Mouse (Mus musculus) bone marrow macrophage, adult 2 months (primary cell): Measurements from ENCODE around the gene Farp2. TPM values are rescaled to one million over a fixed set of nuclear protein-coding genes. Genes with fewer than 3 reads are reported as not detected.

Source experiments
- H3K27ac ChIP-seq: 2 replicates; pipeline ENCODE4 v1.5.1; 2012; ENCODE audit warnings: low read depth, low read length; ENCODE audit not compliant: insufficient read depth
- H3K4me1 ChIP-seq: 2 replicates; pipeline ENCODE4 v1.6.1; 2012; ENCODE audit warnings: low read length; ENCODE audit not compliant: control insufficient read depth, insufficient read depth
- H3K4me3 ChIP-seq: 2 replicates; pipeline ENCODE4 v1.5.1; 2012; ENCODE audit warnings: mild to moderate bottlenecking, low read length, moderate library complexity; ENCODE audit not compliant: insufficient read depth
- CTCF ChIP-seq: IDR thresholded peaks from 2 replicates; pipeline ENCODE4 v1.5.1; 2012; ENCODE audit warnings: low read depth, mild to moderate bottlenecking, low read length, moderate library complexity
- POLR2A ChIP-seq: IDR thresholded peaks from 2 replicates; pipeline ENCODE4 v1.6.1; 2012; ENCODE audit warnings: mild to moderate bottlenecking, low read depth, low read length, borderline replicate concordance
- polyA plus RNA-seq: library from polyadenylated mRNA; stranded (reverse); fragments of >200 nt; gene quantifications from 2 replicates; pipeline ENCODE4 v1.2.4, GENCODE M21; 2012; ENCODE audit not compliant: missing spikeins, insufficient read depth, insufficient read length

The Farp2 gene
- polyA plus RNA-seq, 1 experiment = 4.4 TPM

GRCm38 (mm10) chr1:93630796-93631195 lies 118.9 kb downstream of the Farp2 start:
- no peak overlapping the region for H3K4me3 ChIP-seq
- TF ChIP-seq POLR2A = no peak
- TF ChIP-seq CTCF = no peak
- no peak overlapping the region for H3K27ac ChIP-seq
- peaks cover 10% of the 10 kb centered on the region for H3K4me1 ChIP-seq

- TF ChIP-seq POLR2A (no peak), CTCF (no peak)
- no peak overlapping the region for H3K4me3 ChIP-seq
- H3K4me1 ChIP-seq = peaks cover 15% of the 10 kb centered on the region
- H3K27ac ChIP-seq = no peak overlapping the region
These were observed 120.8 kb downstream of the Farp2 start for GRCm38 (mm10) chr1:93632723-93633122.

DNA sequence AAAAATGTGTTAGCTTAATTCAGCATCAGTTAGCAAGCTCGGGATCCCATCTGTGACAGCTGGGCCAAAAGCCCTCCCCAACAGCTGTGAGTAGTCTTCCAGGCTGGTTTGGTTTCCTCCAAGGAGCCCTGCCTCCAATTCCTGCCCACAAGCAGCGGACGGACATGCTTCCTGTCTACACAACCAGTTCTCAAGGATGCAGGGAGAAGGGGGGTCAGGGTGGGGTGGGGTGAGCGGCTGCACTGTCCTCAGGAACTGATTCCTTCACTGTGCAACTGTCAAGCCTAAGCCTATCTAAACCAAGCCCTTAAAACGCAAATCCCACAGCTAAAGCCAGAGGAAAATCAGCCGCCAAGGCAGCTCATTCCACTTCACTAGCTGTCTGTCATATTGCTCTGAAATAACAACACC lies 122.6 kb downstream of the Farp2 start:
- Histone ChIP-seq H3K27ac (peak overlapping the region; percentile 49; the same call in 1 of the 2 replicates), H3K4me1 (peaks cover 15% of the 10 kb centered on the region)
- TF ChIP-seq CTCF (no peak; the same call in 1 of the 2 replicates), POLR2A (no peak)

DNA sequence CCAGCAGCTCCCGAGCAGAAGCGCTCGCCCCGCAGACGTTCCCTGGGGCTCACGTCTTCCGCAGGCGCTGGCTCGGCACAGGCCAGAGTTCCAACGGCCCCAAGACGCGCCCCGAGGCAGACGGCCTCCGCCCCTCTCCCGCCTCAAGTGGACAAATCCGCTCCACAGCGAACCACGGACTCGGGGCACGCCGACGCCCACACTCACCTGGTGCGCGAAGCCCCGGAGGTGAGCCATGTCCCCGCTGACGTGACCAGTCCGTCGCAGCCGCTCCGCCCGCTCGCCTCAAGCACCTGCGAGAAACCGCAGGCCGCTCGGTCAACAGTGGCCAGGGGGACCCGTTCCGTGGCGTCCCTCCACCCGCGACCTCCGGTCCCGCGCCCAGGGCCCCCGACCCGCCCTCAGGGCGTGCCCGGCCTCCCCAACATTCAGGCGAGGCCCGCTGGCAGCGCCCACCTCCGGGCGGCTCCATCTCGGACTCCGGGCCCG lies 123.3 kb downstream of the Farp2 start:
- TF ChIP-seq CTCF = no peak
- no peak for TF ChIP-seq POLR2A
- Histone ChIP-seq H3K4me3 (peak overlapping the region; percentile 99), H3K4me1 (peaks cover 15% of the 10 kb centered on the region), H3K27ac (peak overlapping the region; percentile 49)

More for the DNA sequence above, 122.6 kb downstream of the Farp2 start:
- H3K4me3 ChIP-seq = peak overlapping the region; percentile 99

GRCm38 (mm10) chr1:93635580-93636192 lies 123.8 kb downstream of the Farp2 start:
- Histone ChIP-seq H3K4me1 (peaks cover 15% of the 10 kb centered on the region), H3K27ac (peak overlapping the region; percentile 49), H3K4me3 (peak overlapping the region; percentile 99)
- TF ChIP-seq POLR2A (no peak), CTCF (no peak)

DNA sequence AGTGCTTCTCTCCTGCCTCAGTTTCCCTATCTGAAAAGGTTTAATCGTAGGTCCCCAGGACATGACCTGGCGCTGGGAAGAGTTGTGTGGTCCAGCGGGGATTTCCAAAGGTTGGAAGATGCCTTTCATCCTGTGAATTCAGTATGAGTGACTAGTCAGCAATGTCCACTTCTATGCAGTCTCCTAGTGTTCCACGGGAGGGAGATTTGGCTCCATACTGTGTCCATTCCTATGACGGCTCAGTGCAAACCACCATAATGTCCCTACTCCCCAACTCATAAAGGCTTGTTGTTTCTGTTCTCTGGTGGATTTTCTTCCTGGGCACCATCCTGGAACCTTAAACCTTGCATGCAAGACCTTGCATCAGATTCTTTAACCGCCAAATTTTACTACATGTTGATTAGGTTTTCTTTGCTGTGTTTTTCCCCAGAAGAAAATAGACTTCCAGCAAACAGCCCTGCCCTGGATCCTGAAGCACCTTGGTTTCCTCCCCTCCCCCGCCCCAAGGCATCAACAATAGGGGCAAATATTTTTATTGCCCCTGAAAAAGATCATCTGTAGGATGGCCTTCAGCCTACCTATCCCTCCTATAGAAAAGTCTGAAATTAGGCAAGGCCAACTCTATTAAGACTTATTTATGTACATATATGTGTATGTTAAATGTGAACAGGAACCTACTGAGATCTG lies 124.5 kb downstream of the Farp2 start:
- H3K4me1 ChIP-seq = peaks cover 14% of the 10 kb centered on the region
- H3K27ac ChIP-seq = peak overlapping the region; percentile 48
- TF ChIP-seq POLR2A (no peak), CTCF (no peak)
- peak overlapping the region; percentile 83 for H3K4me3 ChIP-seq

- no peak overlapping the region for H3K27ac ChIP-seq
- no peak overlapping the region for H3K4me3 ChIP-seq
- TF ChIP-seq CTCF (no peak), POLR2A (no peak)
- no peaks in the 10 kb centered on the region for H3K4me1 ChIP-seq
These were observed 130.1 kb downstream of the Farp2 start for GRCm38 (mm10) chr1:93641978-93642377.

DNA sequence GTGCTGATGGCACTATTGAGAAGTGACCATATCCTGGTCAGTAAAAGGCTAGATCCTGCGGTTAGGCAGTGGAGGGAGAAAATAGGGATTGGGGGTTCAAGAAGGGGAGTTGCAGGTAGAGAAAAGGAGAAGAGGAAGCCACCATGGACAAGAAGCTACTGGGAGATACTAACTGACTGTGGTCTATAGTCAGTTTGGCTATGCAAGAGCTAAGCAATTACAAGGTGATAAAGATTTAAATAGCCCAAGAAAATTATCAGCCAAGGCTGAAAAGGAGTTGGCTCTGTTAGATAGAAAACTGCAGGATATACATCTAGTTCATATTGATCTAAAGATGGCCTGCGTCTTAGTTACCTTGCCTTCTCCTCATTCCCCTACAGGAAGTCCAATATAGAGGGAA lies 130.8 kb downstream of the Farp2 start:
- Histone ChIP-seq H3K4me3 (no peak overlapping the region), H3K27ac (no peak overlapping the region), H3K4me1 (no peaks in the 10 kb centered on the region)
- no peak for TF ChIP-seq CTCF
- no peak for TF ChIP-seq POLR2A

DNA sequence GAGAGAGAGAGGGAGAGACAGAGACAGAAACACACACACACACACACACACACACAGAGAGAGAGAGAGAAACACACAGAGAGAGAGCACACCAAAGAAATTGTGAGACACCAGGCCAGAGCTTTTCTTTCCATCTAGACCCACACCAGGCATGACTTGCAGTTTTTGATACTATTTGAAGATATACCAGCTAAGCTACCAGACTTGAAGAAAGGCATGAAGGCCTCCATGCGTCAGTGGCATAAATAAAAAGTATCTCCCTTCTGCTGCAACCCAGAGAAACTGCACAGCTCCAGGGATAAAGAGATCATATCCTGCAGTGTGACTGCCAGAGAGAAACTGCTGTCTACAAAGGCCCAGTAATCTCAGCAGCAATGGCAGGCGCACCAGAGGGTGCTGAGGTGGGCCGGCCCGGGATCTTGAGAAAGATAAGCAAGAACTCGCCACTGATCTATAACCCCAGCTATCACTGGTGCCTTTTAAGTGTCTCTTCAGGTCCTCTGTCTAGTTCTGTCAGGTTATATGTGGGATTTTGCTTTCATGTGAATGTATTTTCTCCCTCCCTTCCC lies 137.8 kb downstream of the Farp2 start:
- Histone ChIP-seq H3K4me1 (peaks cover 10% of the 10 kb centered on the region), H3K4me3 (no peak overlapping the region), H3K27ac (no peak overlapping the region)
- TF ChIP-seq CTCF (no peak), POLR2A (no peak)

DNA sequence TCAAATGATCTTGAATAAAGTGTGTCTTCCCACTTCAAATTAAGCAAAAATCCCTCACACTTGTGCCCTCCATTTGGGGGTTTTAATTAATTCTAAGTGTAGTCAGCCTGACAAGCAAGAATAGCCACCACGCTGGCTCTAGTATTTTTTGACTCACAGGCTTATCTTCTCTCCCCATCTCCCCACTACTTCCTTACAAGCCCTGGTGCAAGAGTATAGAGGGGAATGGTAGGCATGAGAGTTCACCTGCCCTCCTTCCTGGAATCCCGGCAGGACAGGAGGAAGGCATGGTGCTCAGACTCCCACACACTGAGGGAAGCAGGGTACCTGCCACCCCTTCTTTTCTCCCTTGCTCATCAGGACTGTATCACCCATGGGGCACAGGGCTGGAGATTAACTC lies 142.4 kb downstream of the Farp2 start:
- Histone ChIP-seq H3K4me3 (no peak overlapping the region), H3K27ac (no peak overlapping the region), H3K4me1 (peaks cover 12% of the 10 kb centered on the region)
- no peak for TF ChIP-seq CTCF
- TF ChIP-seq POLR2A = no peak
